Mouse (Mus musculus): ENCODE measurements around the gene Ubxn4. TPM values are rescaled to one million over a fixed set of nuclear protein-coding genes. Genes with fewer than 3 reads are reported as not detected.

The Ubxn4 gene
- polyA plus RNA-seq (2012; rRNA removed; ENCODE audit: low replicate concordance) = 14.3 and 14.6 TPM in 2 replicates

DNA sequence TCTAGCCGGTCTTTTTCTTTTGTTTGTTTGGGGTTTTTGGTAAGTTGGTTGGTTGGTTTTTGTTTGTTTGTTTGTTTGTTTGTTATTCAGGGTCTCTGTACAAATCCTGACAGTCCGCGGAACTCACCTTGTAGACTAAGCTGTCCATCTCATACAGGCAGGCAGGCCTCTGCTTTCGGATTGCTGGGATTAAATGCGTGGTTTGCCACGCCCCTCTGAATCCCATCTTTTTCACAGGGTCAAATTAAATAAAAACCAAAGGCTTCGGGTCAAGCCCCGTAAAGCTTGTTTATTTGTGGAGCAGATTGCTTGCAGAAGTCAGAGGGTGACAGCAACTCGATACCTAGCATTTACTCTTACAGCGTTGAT, at the start of gene Ubxn4:
Ubxn4 (plus strand) TSS at position 338 of the 369 bp plus-strand sequence.

GRCm38 (mm10) chr1:128328218-128328617, 84.5 kb downstream of the Ubxn4 start, which contains the start of gene Lct:
TSS of gene Lct (minus strand) at chr1:128328318.

Other genes starting within 250 kb of the Ubxn4 start
- 0.32 and 0.65 TPM in 2 replicates for gene Zranb3, start 140.9 kb upstream of the Ubxn4 start, polyA plus RNA-seq (2012; rRNA removed; ENCODE audit: low replicate concordance)
- gene R3hdm1, start 140.7 kb upstream of the Ubxn4 start, polyA plus RNA-seq (2012; rRNA removed; ENCODE audit: low replicate concordance) = 18.9 and 40.3 TPM in 2 replicates
- gene Lct, start 84.4 kb downstream of the Ubxn4 start, polyA plus RNA-seq (2012; rRNA removed; ENCODE audit: low replicate concordance) = 93.8 and 435 TPM in 2 replicates
- gene Mcm6, start 115.7 kb downstream of the Ubxn4 start, polyA plus RNA-seq (2012; rRNA removed; ENCODE audit: low replicate concordance) = 3.0 and 7.1 TPM in 2 replicates
- gene Dars, start 173.4 kb downstream of the Ubxn4 start, polyA plus RNA-seq (2012; rRNA removed; ENCODE audit: low replicate concordance) = 2.7 and 4.4 TPM in 2 replicates